Mouse (Mus musculus) forebrain, embryonic 15.5 days (tissue): ENCODE data around the gene App. TPM values are rescaled to one million over a fixed set of nuclear protein-coding genes. Genes with fewer than 3 reads are reported as not detected.
A peak's percentile ranks its signal among the peaks of the same experiment; 100 is the strongest.

Experiments
- ATAC-seq: fragments of 200-750 bp; cut with Nextera tagmentation; replicated peaks from 2 replicates; pipeline ENCODE4 v1.8.0; 2017; ENCODE audit warnings: mild to moderate bottlenecking, moderate TSS enrichment, moderate library complexity
- H3K27ac ChIP-seq: fragments of 300-500 bp; sonication (generic); replicated peaks from 2 replicates; pipeline ENCODE4 v1.5.1; 2015; ENCODE audit warnings: mild to moderate bottlenecking, inconsistent platforms
- H3K27me3 ChIP-seq: fragments of 300-500 bp; sonication (generic); 2 replicates; pipeline ENCODE4 v1.6.1; 2015; ENCODE audit warnings: inconsistent platforms
- H3K36me3 ChIP-seq: fragments of 300-500 bp; sonication (generic); 2 replicates; pipeline ENCODE4 v1.6.1; 2015; ENCODE audit warnings: mild to moderate bottlenecking, inconsistent platforms
- H3K4me1 ChIP-seq: fragments of 300-500 bp; sonication (generic); 2 replicates; pipeline ENCODE4 v1.6.1; 2015; ENCODE audit warnings: inconsistent platforms
- H3K4me2 ChIP-seq: fragments of 300-500 bp; sonication (generic); replicated peaks from 2 replicates; pipeline ENCODE4 v1.6.1; 2015; ENCODE audit warnings: mild to moderate bottlenecking, inconsistent platforms
- H3K4me3 ChIP-seq: fragments of 300-500 bp; sonication (generic); 2 replicates; pipeline ENCODE4 v1.5.1; 2015; ENCODE audit warnings: mild to moderate bottlenecking, inconsistent platforms
- H3K9ac ChIP-seq: fragments of 300-500 bp; sonication (generic); replicated peaks from 2 replicates; pipeline ENCODE4 v1.6.1; 2015; ENCODE audit warnings: mild to moderate bottlenecking, inconsistent platforms
- H3K9me3 ChIP-seq: fragments of 300-500 bp; sonication (generic); 2 replicates; pipeline ENCODE4 v1.6.1; 2016; ENCODE audit warnings: inconsistent platforms
- WGBS: fragments of 180-500 bp; shearing (Covaris S2); methylation state at CpG from one replicate; pipeline ENCODE4 v1.1.7; 2015; ENCODE audit warnings: mixed read lengths; 5-methylcytosine and 5-hydroxymethylcytosine counted together
- polyA plus RNA-seq: library from polyadenylated mRNA; unstranded; fragments of >200 nt; fragmentation: Nextera tagmentation; extraction: Ambion mirVana; gene quantifications from 2 replicates; pipeline ENCODE4 v1.2.1, GENCODE M21; 2015

App gene
- polyA plus RNA-seq, 1 experiment from 2014 or later = 266 TPM

DNA sequence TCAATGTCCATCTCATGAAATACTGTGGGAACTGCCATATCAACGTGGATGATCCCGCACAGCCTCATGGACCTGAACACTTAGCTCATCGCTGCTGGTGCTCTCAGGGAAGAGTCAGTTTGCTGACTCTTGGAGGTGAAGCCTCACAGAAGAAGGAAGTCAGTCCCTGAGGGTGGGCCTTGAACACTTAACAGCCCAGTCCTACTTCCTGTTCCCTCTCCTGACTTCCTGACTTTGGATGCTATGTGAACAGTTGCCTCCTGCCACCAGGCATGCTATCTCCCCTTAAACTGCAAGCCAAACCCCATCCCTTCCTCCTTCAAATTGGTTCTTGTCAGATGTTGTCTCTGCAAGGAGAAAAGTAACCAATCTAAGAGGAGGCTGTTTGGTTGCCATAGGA lies 188.2 kb downstream of the App start:
- Histone ChIP-seq H3K4me2 (no peak overlapping the region), H3K9me3 (no peaks in the 10 kb centered on the region), H3K27ac (no peak overlapping the region), H3K4me1 (peaks cover 12% of the 10 kb centered on the region), H3K27me3 (no peaks in the 10 kb centered on the region), H3K4me3 (no peak overlapping the region), H3K36me3 (peaks cover 3% of the 10 kb centered on the region; the same call in 1 of the 2 replicates), H3K9ac (no peak overlapping the region)
- 98% methylated on average over 3 of the region's 3 CpGs for WGBS
- ATAC-seq = no peak

DNA sequence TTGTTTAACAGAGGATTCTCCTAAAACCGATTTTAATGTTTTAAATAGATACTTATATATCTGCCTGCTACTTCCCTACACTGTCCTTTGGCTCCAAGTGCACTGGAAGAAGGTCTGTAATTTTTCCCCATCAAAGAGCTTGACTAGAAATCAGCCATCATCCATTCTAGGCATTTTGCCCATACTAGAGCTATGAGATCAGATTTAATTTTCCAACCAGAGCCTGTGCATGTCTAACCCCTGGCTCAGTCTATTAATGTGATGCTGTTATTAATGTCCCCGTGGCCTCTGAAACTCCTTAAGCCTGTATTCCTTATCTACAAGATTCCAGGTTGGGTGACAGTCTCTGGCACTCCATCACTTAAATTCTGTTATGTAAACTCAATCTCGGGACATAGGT lies 190.1 kb downstream of the App start:
- WGBS = 73% methylated on average over 3 of the region's 3 CpGs

GRCm38 (mm10) chr16:84982589-84982988 lies 191.0 kb downstream of the App start:
- Histone ChIP-seq H3K4me2 (no peak overlapping the region), H3K27ac (no peak overlapping the region), H3K9me3 (no peaks in the 10 kb centered on the region), H3K36me3 (peaks cover 8% of the 10 kb centered on the region), H3K9ac (no peak overlapping the region), H3K4me3 (no peak overlapping the region), H3K27me3 (no peaks in the 10 kb centered on the region), H3K4me1 (0 out of 2 replicates have a peak, but pooled peaks cover 4% of the 10 kb centered on the region)
- WGBS = 91% methylated on average over 3 of the region's 3 CpGs
- no peak for ATAC-seq

More for the DNA sequence above, 190.1 kb downstream of the App start:
- no peak overlapping the region for H3K27ac ChIP-seq
- 0 out of 2 replicates have a peak, but pooled peaks cover 4% of the 10 kb centered on the region for H3K4me1 ChIP-seq
- ATAC-seq = 0 out of 2 replicates have a peak, but pooled peaks have one; percentile 20
- H3K4me3 ChIP-seq = no peak overlapping the region
- H3K27me3 ChIP-seq = no peaks in the 10 kb centered on the region
- H3K9ac ChIP-seq = no peak overlapping the region
- H3K4me2 ChIP-seq = no peak overlapping the region
- H3K36me3 ChIP-seq = peaks cover 3% of the 10 kb centered on the region
- no peaks in the 10 kb centered on the region for H3K9me3 ChIP-seq

- no peak overlapping the region for H3K4me2 ChIP-seq
Measured at GRCm38 (mm10) chr16:84978589-84978988, 195.0 kb downstream of the App start.

GRCm38 (mm10) chr16:84974176-84974518 lies 199.4 kb downstream of the App start:
- Histone ChIP-seq H3K9me3 (no peaks in the 10 kb centered on the region), H3K27ac (no peak overlapping the region), H3K4me1 (peaks cover 18% of the 10 kb centered on the region), H3K27me3 (no peaks in the 10 kb centered on the region), H3K4me3 (no peak overlapping the region), H3K9ac (no peak overlapping the region), H3K36me3 (peaks cover 35% of the 10 kb centered on the region), H3K4me2 (no peak overlapping the region)
- no peak for ATAC-seq
- 90% methylated on average over 6 of the region's 6 CpGs for WGBS

More at GRCm38 (mm10) chr16:84978589-84978988, 195.0 kb downstream of the App start:
- Histone ChIP-seq H3K4me3 (no peak overlapping the region), H3K27ac (no peak overlapping the region), H3K9ac (no peak overlapping the region), H3K4me1 (0 out of 2 replicates have a peak, but pooled peaks cover 4% of the 10 kb centered on the region), H3K27me3 (no peaks in the 10 kb centered on the region), H3K9me3 (no peaks in the 10 kb centered on the region), H3K36me3 (peaks cover 24% of the 10 kb centered on the region)
- ATAC-seq = no peak
- WGBS = 88% methylated on average over 5 of the region's 5 CpGs

DNA sequence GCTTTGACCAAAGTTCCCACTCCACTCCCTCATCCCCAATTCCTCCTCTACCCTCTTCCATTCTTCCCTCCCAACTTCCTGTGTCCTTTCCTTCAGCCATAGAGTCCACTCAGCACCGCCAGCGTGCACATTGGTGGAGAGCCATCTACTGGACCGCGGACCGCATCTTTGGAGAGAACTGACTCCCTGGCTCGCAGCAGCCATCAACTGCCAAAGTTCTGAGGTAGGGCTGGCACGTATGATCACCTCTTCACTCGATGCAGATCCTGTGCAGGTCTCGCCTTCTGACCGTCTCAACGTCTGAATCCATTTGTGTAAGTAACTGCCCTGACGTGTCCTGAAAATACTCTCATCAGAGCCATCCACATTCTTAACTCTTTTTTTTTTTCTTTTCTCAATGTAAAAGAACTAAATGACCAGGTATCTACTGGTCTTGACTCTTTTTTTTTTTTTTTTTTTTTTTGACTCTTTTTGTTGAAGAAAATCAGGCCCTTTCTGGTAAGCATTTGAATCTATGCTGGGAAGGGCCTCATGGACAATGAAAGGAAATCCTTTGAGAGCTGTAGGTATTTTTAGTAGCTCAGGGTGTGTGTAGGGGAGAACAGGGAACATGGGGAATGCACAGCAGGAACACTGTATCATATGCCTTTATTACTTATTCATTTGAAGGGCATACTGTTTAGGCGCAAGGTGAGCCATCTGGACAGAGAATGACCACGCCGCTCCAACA lies 200.0 kb downstream of the App start:
- Histone ChIP-seq H3K27me3 (no peaks in the 10 kb centered on the region), H3K36me3 (peaks cover 40% of the 10 kb centered on the region), H3K27ac (no peak overlapping the region), H3K9me3 (no peaks in the 10 kb centered on the region), H3K4me3 (no peak overlapping the region), H3K9ac (no peak overlapping the region), H3K4me1 (peaks cover 18% of the 10 kb centered on the region), H3K4me2 (no peak overlapping the region)
- WGBS = 95% methylated on average over 15 of the region's 15 CpGs
- ATAC-seq = no peak

DNA sequence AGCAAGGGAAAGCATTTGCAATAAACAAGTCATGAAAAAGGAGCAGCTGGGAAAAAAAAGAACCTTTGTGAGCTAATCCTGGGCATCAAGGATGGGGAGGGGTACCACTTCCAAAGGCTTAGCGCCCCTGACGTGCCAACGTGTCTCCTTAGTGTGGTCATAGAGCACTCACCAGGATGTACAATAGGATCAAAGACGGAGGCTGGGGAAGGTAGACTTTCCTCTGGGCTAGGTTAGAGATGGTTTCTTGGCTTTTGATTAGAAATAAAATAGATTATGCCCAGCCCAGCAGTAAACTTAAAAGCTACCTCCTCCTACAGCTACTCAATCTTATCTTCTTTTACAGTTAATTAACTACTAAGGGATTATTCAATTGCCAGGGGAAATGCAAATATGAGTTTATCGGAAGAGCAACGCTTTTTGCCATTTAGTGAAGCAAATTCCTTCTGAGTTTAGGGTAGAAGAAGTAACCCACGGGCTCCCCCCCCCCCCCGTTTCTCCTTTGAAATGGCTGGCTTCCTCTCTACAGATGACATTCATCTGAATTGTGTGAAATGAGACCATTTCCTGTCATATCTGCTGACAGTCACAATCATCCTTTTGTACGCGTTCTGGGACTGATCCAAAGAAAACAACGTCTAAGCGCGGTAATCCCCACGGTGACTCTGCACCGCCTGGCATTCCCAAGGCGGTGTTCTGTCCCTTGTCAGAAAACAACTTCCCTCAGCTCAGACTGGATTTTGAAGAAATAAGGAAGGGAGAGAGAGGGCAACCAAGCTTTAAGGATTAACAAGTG lies 201.8 kb downstream of the App start:
- Histone ChIP-seq H3K9ac (no peak overlapping the region), H3K36me3 (peaks cover 27% of the 10 kb centered on the region), H3K4me3 (no peak overlapping the region), H3K4me1 (peaks cover 18% of the 10 kb centered on the region), H3K27me3 (no peaks in the 10 kb centered on the region), H3K9me3 (no peaks in the 10 kb centered on the region), H3K27ac (peak overlapping the region; percentile 58), H3K4me2 (no peak overlapping the region; the same call in 1 of the 2 replicates)
- peak; percentile 14; the same call in 1 of the 2 replicates for ATAC-seq
- 44% methylated on average over 16 of the region's 16 CpGs for WGBS

GRCm38 (mm10) chr16:84969026-84969425 lies 204.5 kb downstream of the App start:
- Histone ChIP-seq H3K4me1 (peaks cover 20% of the 10 kb centered on the region), H3K9me3 (no peaks in the 10 kb centered on the region), H3K36me3 (peaks cover 24% of the 10 kb centered on the region), H3K9ac (no peak overlapping the region), H3K27ac (no peak overlapping the region), H3K4me2 (no peak overlapping the region), H3K27me3 (no peaks in the 10 kb centered on the region), H3K4me3 (no peak overlapping the region)
- 93% methylated on average over 7 of the region's 7 CpGs for WGBS
- ATAC-seq = no peak

DNA sequence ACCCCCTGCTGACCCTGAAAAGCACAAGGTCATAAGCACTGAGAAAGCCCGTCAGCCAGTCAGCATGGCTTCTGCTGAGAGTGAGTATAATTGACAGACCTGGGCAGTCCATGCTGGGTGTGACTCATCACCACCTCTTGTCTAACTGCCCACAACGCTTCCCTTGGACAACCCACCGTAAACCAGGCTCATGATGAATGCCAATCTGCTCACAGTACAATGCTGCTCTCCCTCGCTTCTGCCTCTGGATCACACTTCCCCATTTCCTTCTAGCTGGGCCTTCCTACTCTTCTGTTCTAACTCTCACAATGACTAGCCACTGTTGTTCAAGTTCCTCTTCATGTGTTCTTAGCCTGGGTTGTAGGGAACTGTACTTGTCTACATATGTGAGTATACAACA lies 206.6 kb downstream of the App start:
- WGBS = 62% methylated on average over 4 of the region's 4 CpGs
- ATAC-seq = no peak
- H3K9me3 ChIP-seq = no peaks in the 10 kb centered on the region
- H3K4me1 ChIP-seq = peaks cover 21% of the 10 kb centered on the region
- H3K9ac ChIP-seq = no peak overlapping the region
- no peak overlapping the region for H3K4me3 ChIP-seq
- H3K27ac ChIP-seq = no peak overlapping the region
- no peak overlapping the region for H3K4me2 ChIP-seq
- H3K36me3 ChIP-seq = peaks cover 29% of the 10 kb centered on the region
- no peaks in the 10 kb centered on the region for H3K27me3 ChIP-seq

GRCm38 (mm10) chr16:84966096-84966495 lies 207.5 kb downstream of the App start:
- no peaks in the 10 kb centered on the region for H3K27me3 ChIP-seq
- no peak for ATAC-seq
- no peak overlapping the region for H3K9ac ChIP-seq
- 43% methylated on average over 13 of the region's 13 CpGs for WGBS
- no peak overlapping the region for H3K4me3 ChIP-seq
- no peaks in the 10 kb centered on the region for H3K9me3 ChIP-seq
- H3K4me1 ChIP-seq = peaks cover 13% of the 10 kb centered on the region
- H3K27ac ChIP-seq = no peak overlapping the region
- peaks cover 38% of the 10 kb centered on the region for H3K36me3 ChIP-seq
- H3K4me2 ChIP-seq = no peak overlapping the region

GRCm38 (mm10) chr16:84963960-84964359 lies 209.6 kb downstream of the App start:
- peaks cover 40% of the 10 kb centered on the region for H3K36me3 ChIP-seq
- peak; percentile 60; the same call in 1 of the 2 replicates for ATAC-seq
- WGBS = 63% methylated on average over 9 of the region's 9 CpGs

GRCm38 (mm10) chr16:84963527-84963926 lies 210.0 kb downstream of the App start:
- Histone ChIP-seq H3K27ac (no peak overlapping the region), H3K9ac (no peak overlapping the region), H3K9me3 (no peaks in the 10 kb centered on the region), H3K36me3 (peaks cover 36% of the 10 kb centered on the region), H3K27me3 (no peaks in the 10 kb centered on the region), H3K4me1 (peaks cover 9% of the 10 kb centered on the region; the same call in 1 of the 2 replicates), H3K4me3 (no peak overlapping the region), H3K4me2 (no peak overlapping the region)
- no peak for ATAC-seq
- 59% methylated on average over 12 of the region's 12 CpGs for WGBS

More at GRCm38 (mm10) chr16:84963960-84964359, 209.6 kb downstream of the App start:
- Histone ChIP-seq H3K9me3 (no peaks in the 10 kb centered on the region), H3K4me3 (no peak overlapping the region), H3K27me3 (no peaks in the 10 kb centered on the region), H3K4me2 (no peak overlapping the region), H3K9ac (no peak overlapping the region), H3K27ac (no peak overlapping the region), H3K4me1 (peaks cover 9% of the 10 kb centered on the region; the same call in 1 of the 2 replicates)
